Mouse (Mus musculus): ENCODE measurements around the gene Auts2. TPM values are rescaled to one million over a fixed set of nuclear protein-coding genes. Genes with fewer than 3 reads are reported as not detected.

Auts2 gene
- polyA plus RNA-seq, 1 experiment from 2014 or later: 19.0 TPM

- Histone ChIP-seq H3K27me3 (replicated peaks) (no peaks in the 10 kb centered on the region), H3K36me3 (no peaks in the 10 kb centered on the region), H3K4me3 (replicated peaks) (no peak overlapping the region), H3K9ac (no peak overlapping the region), H3K4me2 (replicated peaks) (no peak overlapping the region), H3K4me1 (replicated peaks) (peaks cover 13% of the 10 kb centered on the region), H3K27ac (no peak overlapping the region), H3K9me3 (no peaks in the 10 kb centered on the region)
- ATAC-seq: no peak
- 78% methylated on average over 4 of the region's 4 CpGs for WGBS
Observed at GRCm38 (mm10) chr5:132537475-132537874, 5.7 kb downstream of the Auts2 start.

- H3K4me1 ChIP-seq (replicated peaks): peaks cover 6% of the 10 kb centered on the region; the same call in 1 of the 2 replicates
- no peaks in the 10 kb centered on the region for H3K36me3 ChIP-seq
- no peak overlapping the region for H3K4me2 ChIP-seq (replicated peaks)
- H3K4me3 ChIP-seq (replicated peaks): no peak overlapping the region
- H3K9me3 ChIP-seq: no peaks in the 10 kb centered on the region
- no peaks in the 10 kb centered on the region for H3K27me3 ChIP-seq (replicated peaks)
- no peak overlapping the region for H3K9ac ChIP-seq
- H3K27ac ChIP-seq: no peak overlapping the region
- no peak for ATAC-seq
- WGBS: 76% methylated on average over 3 of the region's 3 CpGs
Observed at GRCm38 (mm10) chr5:132526395-132526794, 16.7 kb downstream of the Auts2 start.

- Histone ChIP-seq H3K36me3 (no peaks in the 10 kb centered on the region), H3K9ac (no peak overlapping the region), H3K27me3 (replicated peaks) (no peaks in the 10 kb centered on the region), H3K9me3 (no peaks in the 10 kb centered on the region), H3K4me1 (replicated peaks) (no peaks in the 10 kb centered on the region), H3K4me3 (replicated peaks) (no peak overlapping the region), H3K27ac (no peak overlapping the region), H3K4me2 (replicated peaks) (no peak overlapping the region)
- WGBS: 80% methylated on average over 12 of the region's 12 CpGs
- no peak for ATAC-seq
Observed at GRCm38 (mm10) chr5:132521358-132521873, 21.7 kb downstream of the Auts2 start.

- H3K9me3 ChIP-seq: no peaks in the 10 kb centered on the region
- peaks cover 3% of the 10 kb centered on the region for H3K4me1 ChIP-seq (replicated peaks)
- H3K9ac ChIP-seq: no peak overlapping the region
- H3K4me2 ChIP-seq (replicated peaks): no peak overlapping the region
- no peaks in the 10 kb centered on the region for H3K27me3 ChIP-seq (replicated peaks)
- no peak overlapping the region for H3K27ac ChIP-seq
- H3K4me3 ChIP-seq (replicated peaks): no peak overlapping the region
- no peaks in the 10 kb centered on the region for H3K36me3 ChIP-seq
- ATAC-seq: no peak
- WGBS: 74% methylated on average over 6 of the region's 6 CpGs
Observed at GRCm38 (mm10) chr5:132517879-132518278, 25.3 kb downstream of the Auts2 start.

GRCm38 (mm10) chr5:132514521-132514920 lies 28.6 kb downstream of the Auts2 start:
- Histone ChIP-seq H3K9ac (no peak overlapping the region), H3K4me1 (replicated peaks) (peaks cover 3% of the 10 kb centered on the region), H3K4me2 (replicated peaks) (no peak overlapping the region), H3K27ac (no peak overlapping the region), H3K36me3 (no peaks in the 10 kb centered on the region), H3K27me3 (replicated peaks) (no peaks in the 10 kb centered on the region), H3K4me3 (replicated peaks) (no peak overlapping the region), H3K9me3 (no peaks in the 10 kb centered on the region)
- WGBS: 54% methylated on average over 6 of the region's 6 CpGs
- peak; percentile 77 for ATAC-seq

GRCm38 (mm10) chr5:132513206-132513605 lies 29.9 kb downstream of the Auts2 start:
- no peaks in the 10 kb centered on the region for H3K27me3 ChIP-seq (replicated peaks)
- no peak overlapping the region for H3K27ac ChIP-seq
- H3K9me3 ChIP-seq: no peaks in the 10 kb centered on the region
- no peak overlapping the region for H3K9ac ChIP-seq
- H3K4me1 ChIP-seq (replicated peaks): peaks cover 3% of the 10 kb centered on the region
- no peak overlapping the region for H3K4me2 ChIP-seq (replicated peaks)
- no peak for ATAC-seq
- H3K36me3 ChIP-seq: no peaks in the 10 kb centered on the region
- no peak overlapping the region for H3K4me3 ChIP-seq (replicated peaks)
- 59% methylated on average over 7 of the region's 7 CpGs for WGBS

- Histone ChIP-seq H3K36me3 (no peaks in the 10 kb centered on the region), H3K9me3 (no peaks in the 10 kb centered on the region), H3K27me3 (replicated peaks) (no peaks in the 10 kb centered on the region), H3K9ac (no peak overlapping the region), H3K4me3 (replicated peaks) (no peak overlapping the region), H3K4me1 (replicated peaks) (peaks cover 4% of the 10 kb centered on the region; the same call in 1 of the 2 replicates), H3K27ac (no peak overlapping the region), H3K4me2 (replicated peaks) (no peak overlapping the region)
- WGBS: 36% methylated on average over 9 of the region's 9 CpGs
- no peak for ATAC-seq
Observed at GRCm38 (mm10) chr5:132509464-132509885, 33.7 kb downstream of the Auts2 start.

- no peak overlapping the region for H3K4me3 ChIP-seq (replicated peaks)
- no peaks in the 10 kb centered on the region for H3K9me3 ChIP-seq
- WGBS: 77% methylated on average over 1 of the region's 1 CpGs
- H3K9ac ChIP-seq: no peak overlapping the region
- H3K4me2 ChIP-seq (replicated peaks): no peak overlapping the region
- ATAC-seq: peak; percentile 69
- peaks cover 12% of the 10 kb centered on the region; the same call in 1 of the 2 replicates for H3K4me1 ChIP-seq (replicated peaks)
- H3K36me3 ChIP-seq: no peaks in the 10 kb centered on the region
- no peaks in the 10 kb centered on the region for H3K27me3 ChIP-seq (replicated peaks)
- H3K27ac ChIP-seq: no peak overlapping the region
Observed at GRCm38 (mm10) chr5:132504893-132505292, 38.3 kb downstream of the Auts2 start.

- Histone ChIP-seq H3K4me3 (replicated peaks) (no peak overlapping the region), H3K27ac (no peak overlapping the region), H3K9me3 (no peaks in the 10 kb centered on the region), H3K27me3 (replicated peaks) (no peaks in the 10 kb centered on the region), H3K9ac (no peak overlapping the region), H3K4me2 (replicated peaks) (no peak overlapping the region), H3K4me1 (replicated peaks) (peaks cover 12% of the 10 kb centered on the region; the same call in 1 of the 2 replicates), H3K36me3 (no peaks in the 10 kb centered on the region)
- ATAC-seq: no peak
- WGBS: 97% methylated on average over 2 of the region's 2 CpGs
Observed at GRCm38 (mm10) chr5:132503431-132503830, 39.7 kb downstream of the Auts2 start.

GRCm38 (mm10) chr5:132502036-132502435 lies 41.1 kb downstream of the Auts2 start:
- ATAC-seq: no peak
- Histone ChIP-seq H3K27me3 (replicated peaks) (no peaks in the 10 kb centered on the region), H3K9ac (no peak overlapping the region), H3K4me2 (replicated peaks) (no peak overlapping the region), H3K36me3 (no peaks in the 10 kb centered on the region), H3K27ac (no peak overlapping the region), H3K9me3 (no peaks in the 10 kb centered on the region), H3K4me1 (replicated peaks) (peaks cover 12% of the 10 kb centered on the region; the same call in 1 of the 2 replicates), H3K4me3 (replicated peaks) (no peak overlapping the region)
- WGBS: 42% methylated on average over 5 of the region's 5 CpGs

GRCm38 (mm10) chr5:132500817-132501231 lies 42.3 kb downstream of the Auts2 start:
- no peak for ATAC-seq
- H3K4me1 ChIP-seq (replicated peaks): peaks cover 8% of the 10 kb centered on the region; the same call in 1 of the 2 replicates
- H3K4me3 ChIP-seq (replicated peaks): no peak overlapping the region
- no peak overlapping the region for H3K4me2 ChIP-seq (replicated peaks)
- 7% methylated on average over 3 of the region's 3 CpGs for WGBS
- no peak overlapping the region for H3K9ac ChIP-seq
- no peaks in the 10 kb centered on the region for H3K27me3 ChIP-seq (replicated peaks)
- H3K27ac ChIP-seq: no peak overlapping the region
- H3K9me3 ChIP-seq: no peaks in the 10 kb centered on the region
- H3K36me3 ChIP-seq: no peaks in the 10 kb centered on the region

- H3K4me2 ChIP-seq (replicated peaks): no peak overlapping the region
- WGBS: 73% methylated on average over 2 of the region's 2 CpGs
- no peak overlapping the region for H3K27ac ChIP-seq
- peaks cover 8% of the 10 kb centered on the region; the same call in 1 of the 2 replicates for H3K4me1 ChIP-seq (replicated peaks)
- no peak for ATAC-seq
- no peak overlapping the region for H3K9ac ChIP-seq
- H3K9me3 ChIP-seq: no peaks in the 10 kb centered on the region
- no peaks in the 10 kb centered on the region for H3K36me3 ChIP-seq
- H3K27me3 ChIP-seq (replicated peaks): no peaks in the 10 kb centered on the region
- no peak overlapping the region for H3K4me3 ChIP-seq (replicated peaks)
Observed at GRCm38 (mm10) chr5:132498896-132499295, 44.2 kb downstream of the Auts2 start.

- peaks cover 8% of the 10 kb centered on the region; the same call in 1 of the 2 replicates for H3K4me1 ChIP-seq (replicated peaks)
- H3K27me3 ChIP-seq (replicated peaks): no peaks in the 10 kb centered on the region
- no peak overlapping the region for H3K27ac ChIP-seq
- H3K9me3 ChIP-seq: no peaks in the 10 kb centered on the region
- H3K36me3 ChIP-seq: no peaks in the 10 kb centered on the region
- 93% methylated on average over 5 of the region's 5 CpGs for WGBS
- no peak overlapping the region for H3K4me2 ChIP-seq (replicated peaks)
- no peak overlapping the region for H3K9ac ChIP-seq
- ATAC-seq: no peak
- H3K4me3 ChIP-seq (replicated peaks): no peak overlapping the region
Observed at GRCm38 (mm10) chr5:132498045-132498444, 45.1 kb downstream of the Auts2 start.
